25 mouse cellular contexts compared by ENCODE assay signal in genomic region chr5:133715830-133716229, GRCm38 (mm10).
A peak's percentile ranks its signal among the peaks of the same experiment; 100 is the strongest.
DNase-seq lines count a peak whose midpoint lies in the region; ATAC-seq and TF ChIP-seq lines count a peak whose summit lies in the region.
"Had no signal": no experiment of that assay in that cellular context is flagged by ENCODE, and none has a peak within 500 bp of the region (broad histone marks: within the 10 kb centered on the region; RNA-seq: fewer than 3 reads in every experiment).

No protein-coding gene starts in this region.

- peak; percentile 47; the same call in 1 of the 2 replicates for ATAC-seq in intestine, postnatal 0 days
- ATAC-seq: activated CD4-positive, CD25-positive, alpha-beta regulatory T cell, adult 4 months; CD4-positive, CD25-positive, alpha-beta regulatory T cell, adult 4 months; forebrain, embryonic 14.5 days; forebrain, embryonic 16.5 days; Patski had no signal

- H3K9ac ChIP-seq in intestine, postnatal 0 days (ENCODE audit: low read depth, low read length), result no peak overlapping the region
- H3K9ac ChIP-seq: embryonic facial prominence, embryonic 13.5 days; embryonic facial prominence, embryonic 15.5 days; forebrain, embryonic 12.5 days had no signal

- no peak overlapping the region for H3K4me2 ChIP-seq in intestine, postnatal 0 days (replicated peaks; ENCODE audit: low read depth)
- H3K4me2 ChIP-seq: embryonic facial prominence, embryonic 13.5 days; embryonic facial prominence, embryonic 15.5 days; forebrain, embryonic 12.5 days had no signal

- H3K4me3 ChIP-seq in intestine, postnatal 0 days (ENCODE audit: low read depth, low read length), result no peak overlapping the region
- H3K4me3 ChIP-seq: embryonic facial prominence, embryonic 13.5 days; embryonic facial prominence, embryonic 15.5 days; erythroblast, embryonic 14.5 days; forebrain, embryonic 10.5 days; forebrain, embryonic 12.5 days had no signal

- DNase-seq in adrenal gland, adult 2 months, result peak; percentile 3
- DNase-seq in adrenal gland, adult 8-10 months, result no peak
- DNase-seq in adrenal gland, postnatal 14 days, result peak; percentile 15
- DNase-seq in adrenal gland, postnatal 36 days, result no peak
- DNase-seq in embryo, embryonic 10 days (ENCODE audit: low spot score), result no peak
- DNase-seq: B cell, adult 2 months; cerebellum, adult 11-12 months; cerebellum, adult 2 months; cerebellum, adult 9-10 months; cerebellum, postnatal 10 days; cerebellum, postnatal 25 days; embryo, embryonic 11 days had no signal

- no peaks in the 10 kb centered on the region for H3K36me3 ChIP-seq in intestine, postnatal 0 days (ENCODE audit: control insufficient read depth, insufficient read depth)
- H3K36me3 ChIP-seq: embryonic facial prominence, embryonic 13.5 days; embryonic facial prominence, embryonic 15.5 days; forebrain, embryonic 10.5 days; forebrain, embryonic 12.5 days; G1E had no signal

- no peak overlapping the region for H3K27ac ChIP-seq in intestine, postnatal 0 days (ENCODE audit: low read depth, low read length)
- H3K27ac ChIP-seq: embryonic facial prominence, embryonic 13.5 days; embryonic facial prominence, embryonic 15.5 days; forebrain, embryonic 10.5 days; forebrain, embryonic 12.5 days had no signal

- WGBS in intestine, postnatal 0 days, result 45% methylated on average over 1 of the region's 1 CpGs

- H3K27me3 ChIP-seq in intestine, postnatal 0 days (replicated peaks; ENCODE audit: control insufficient read depth, insufficient read depth, low read length), result no peaks in the 10 kb centered on the region
- H3K27me3 ChIP-seq: CH12.LX; embryonic facial prominence, embryonic 13.5 days; embryonic facial prominence, embryonic 15.5 days; Patski had no signal

- no peaks in the 10 kb centered on the region for H3K9me3 ChIP-seq in intestine, postnatal 0 days (ENCODE audit: control insufficient read depth)
- H3K9me3 ChIP-seq: embryonic facial prominence, embryonic 13.5 days; embryonic facial prominence, embryonic 15.5 days; forebrain, embryonic 10.5 days; forebrain, embryonic 12.5 days had no signal

- H3K4me1 ChIP-seq in intestine, postnatal 0 days (replicated peaks; ENCODE audit: control insufficient read depth, insufficient read depth, low read length), result no peaks in the 10 kb centered on the region
- H3K4me1 ChIP-seq: embryonic facial prominence, embryonic 13.5 days; embryonic facial prominence, embryonic 15.5 days had no signal

- TF ChIP-seq CTCF in intestine, postnatal 0 days (IDR thresholded peaks at IDR 0.05; ENCODE audit: low read depth), result no peak

Comparison
In these comparisons a context has a peak if more than half of its experiments do, and no peak if none do; other contexts are left out.
1. DNase-seq: peak in adrenal gland, adult 2 months (single experiment) and adrenal gland, postnatal 14 days (single experiment); none in adrenal gland, adult 8-10 months (single experiment), adrenal gland, postnatal 36 days (0 of 2) and embryo, embryonic 10 days (single experiment).